Mouse (Mus musculus): Measurements from ENCODE around the gene Rassf2.

The Rassf2 gene

GRCm38 (mm10) chr2:131956336-131957256 lies 73.5 kb downstream of the Rassf2 start:
- no peak for DNase-seq (ENCODE audit: low spot score in 2 of 2)

DNA sequence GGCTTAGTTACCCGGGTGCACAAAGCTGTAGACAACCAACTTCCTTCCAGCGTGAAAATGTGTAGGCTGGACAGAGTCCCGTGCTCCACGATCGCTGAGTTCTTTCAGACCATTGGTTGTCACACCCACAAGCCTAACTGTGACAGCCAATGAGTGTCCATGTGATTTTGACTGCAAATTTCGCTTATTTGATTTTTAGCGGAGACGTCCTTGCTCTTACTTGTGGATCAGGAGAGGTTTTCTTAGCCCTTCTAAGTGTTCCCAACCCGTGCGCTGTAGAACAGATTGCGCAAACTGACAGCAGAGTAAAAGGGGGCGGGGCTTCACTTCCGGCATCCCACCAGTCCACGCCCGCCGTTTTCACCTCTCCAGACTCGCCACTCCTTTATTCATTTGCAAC lies 74.8 kb downstream of the Rassf2 start:
- DNase-seq (ENCODE audit: low spot score in 2 of 2), result no peak

DNA sequence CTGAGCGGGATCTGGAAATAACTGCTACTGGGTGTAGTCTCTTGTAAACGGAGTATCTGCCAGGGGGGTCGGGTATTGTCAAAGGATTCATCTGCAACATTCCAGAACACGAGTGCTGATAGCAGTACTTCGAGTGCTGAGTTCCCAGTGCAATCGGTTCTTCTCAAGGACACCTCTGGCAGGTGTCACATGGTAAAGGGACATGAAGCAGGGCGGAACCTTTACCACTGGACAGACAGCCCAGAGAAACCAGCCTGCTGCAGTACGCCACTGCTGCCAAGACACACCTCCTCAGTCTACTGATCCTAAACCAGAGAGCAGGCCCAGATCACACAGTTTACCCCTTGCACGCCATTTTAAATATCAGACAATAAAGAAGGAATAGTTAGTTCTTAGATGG lies 75.2 kb downstream of the Rassf2 start:
- peak; percentile 64 for DNase-seq (ENCODE audit: low spot score in 2 of 2)

- DNase-seq (ENCODE audit: low spot score in 2 of 2), result no peak
Measured at GRCm38 (mm10) chr2:131953711-131954110, 76.3 kb downstream of the Rassf2 start.

DNA sequence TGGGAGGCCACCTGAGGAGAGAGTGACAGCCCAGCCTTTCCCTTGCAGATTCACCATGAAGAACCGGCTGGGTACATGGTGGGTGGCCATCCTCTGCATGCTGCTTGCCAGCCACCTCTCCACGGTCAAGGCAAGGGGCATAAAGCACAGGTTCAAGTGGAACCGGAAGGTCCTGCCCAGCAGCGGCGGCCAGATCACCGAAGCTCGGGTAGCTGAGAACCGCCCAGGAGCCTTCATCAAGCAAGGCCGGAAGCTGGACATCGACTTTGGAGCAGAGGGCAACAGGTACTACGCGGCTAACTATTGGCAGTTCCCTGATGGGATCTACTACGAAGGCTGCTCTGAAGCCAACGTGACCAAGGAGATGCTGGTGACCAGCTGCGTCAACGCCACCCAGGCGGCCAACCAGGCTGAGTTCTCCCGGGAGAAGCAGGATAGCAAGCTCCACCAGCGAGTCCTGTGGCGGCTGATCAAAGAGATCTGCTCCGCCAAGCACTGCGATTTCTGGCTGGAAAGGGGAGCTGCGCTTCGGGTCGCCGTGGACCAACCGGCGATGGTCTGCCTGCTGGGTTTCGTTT lies 77.0 kb downstream of the Rassf2 start:
- no peak for DNase-seq (ENCODE audit: low spot score in 2 of 2)

GRCm38 (mm10) chr2:131952456-131952855 lies 77.6 kb downstream of the Rassf2 start:
- no peak for DNase-seq (ENCODE audit: low spot score in 2 of 2)

GRCm38 (mm10) chr2:131950598-131951095 lies 79.4 kb downstream of the Rassf2 start, which contains the start of gene Prnd:
Gene Prnd (plus strand): TSS chr2:131950861.
- DNase-seq (ENCODE audit: low spot score in 2 of 2), result peak in 1 of 2 experiments; percentile 39

DNA sequence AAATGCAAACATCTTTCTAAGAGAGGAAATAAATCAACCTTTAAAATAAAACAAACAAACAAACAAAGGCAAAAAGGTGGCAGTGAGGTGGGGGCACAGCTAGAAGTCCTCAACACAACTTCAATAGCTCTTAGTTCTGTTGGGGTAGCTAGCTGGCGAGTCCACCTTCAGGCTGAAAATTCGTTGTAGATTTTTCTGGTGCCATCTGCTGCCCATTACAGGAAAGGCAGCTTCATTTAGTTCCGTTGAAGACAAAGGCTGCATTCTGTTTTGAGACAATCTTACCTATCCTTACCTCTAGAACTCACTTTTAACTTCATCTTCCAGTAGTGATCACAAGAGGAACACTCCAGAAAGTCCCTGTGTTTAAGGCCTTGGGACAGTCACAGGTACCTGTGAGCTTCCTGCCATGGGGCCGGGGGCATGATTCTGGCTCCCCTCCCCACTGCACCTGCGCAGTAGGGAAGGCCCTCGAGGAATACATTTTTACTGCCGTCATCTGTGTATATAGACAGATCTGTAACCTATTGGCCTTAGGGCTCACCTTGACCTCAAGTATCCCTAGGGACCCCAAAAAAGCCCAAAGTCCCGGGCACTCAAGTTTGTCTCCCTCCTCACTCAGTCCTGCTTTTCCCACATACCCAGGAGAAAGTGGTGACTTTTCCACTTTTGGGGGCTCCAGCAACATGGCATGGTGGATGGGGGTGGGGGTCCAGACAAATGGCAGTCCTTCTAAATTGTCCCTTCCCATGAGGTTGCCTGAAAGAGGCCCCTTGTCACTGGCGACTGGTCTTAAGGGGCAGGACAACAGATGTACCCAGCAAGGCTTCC lies 80.1 kb downstream of the Rassf2 start:
- DNase-seq (ENCODE audit: low spot score in 2 of 2), result no peak

GRCm38 (mm10) chr2:131948916-131949639 lies 81.0 kb downstream of the Rassf2 start:
- DNase-seq (ENCODE audit: low spot score in 2 of 2), result no peak

GRCm38 (mm10) chr2:131948156-131948555 lies 81.9 kb downstream of the Rassf2 start:
- no peak for DNase-seq (ENCODE audit: low spot score in 2 of 2)

- DNase-seq (ENCODE audit: low spot score in 2 of 2), result no peak
Measured at GRCm38 (mm10) chr2:131946351-131946750, 83.7 kb downstream of the Rassf2 start.

- peak in 1 of 2 experiments; percentile 0 for DNase-seq (ENCODE audit: low spot score in 2 of 2)
Measured at GRCm38 (mm10) chr2:131945765-131946164, 84.3 kb downstream of the Rassf2 start.

GRCm38 (mm10) chr2:131945225-131945624 lies 84.8 kb downstream of the Rassf2 start:
- DNase-seq (ENCODE audit: low spot score in 2 of 2), result peak; percentile 0

DNA sequence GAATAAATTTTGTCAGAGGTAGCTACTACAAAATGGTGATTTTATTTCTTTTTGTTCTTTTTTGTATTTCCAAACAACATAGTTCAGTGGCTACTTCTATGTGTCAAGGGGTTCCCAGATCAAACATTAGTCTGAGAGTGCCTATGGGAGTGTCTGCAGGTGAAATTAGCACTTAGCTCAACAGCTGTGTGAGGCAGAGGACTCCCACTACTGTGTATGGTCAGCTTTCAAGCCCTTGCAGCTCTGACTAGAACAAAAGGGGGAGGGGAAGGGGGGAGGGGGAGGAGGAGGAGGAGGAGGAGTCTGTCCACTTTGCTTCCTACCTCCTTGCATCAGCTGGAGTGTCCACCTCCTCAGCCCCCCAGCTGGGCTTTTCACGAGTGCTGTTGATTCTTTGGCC lies 85.7 kb downstream of the Rassf2 start:
- peak in 1 of 2 experiments; percentile 0 for DNase-seq (ENCODE audit: low spot score in 2 of 2)

DNA sequence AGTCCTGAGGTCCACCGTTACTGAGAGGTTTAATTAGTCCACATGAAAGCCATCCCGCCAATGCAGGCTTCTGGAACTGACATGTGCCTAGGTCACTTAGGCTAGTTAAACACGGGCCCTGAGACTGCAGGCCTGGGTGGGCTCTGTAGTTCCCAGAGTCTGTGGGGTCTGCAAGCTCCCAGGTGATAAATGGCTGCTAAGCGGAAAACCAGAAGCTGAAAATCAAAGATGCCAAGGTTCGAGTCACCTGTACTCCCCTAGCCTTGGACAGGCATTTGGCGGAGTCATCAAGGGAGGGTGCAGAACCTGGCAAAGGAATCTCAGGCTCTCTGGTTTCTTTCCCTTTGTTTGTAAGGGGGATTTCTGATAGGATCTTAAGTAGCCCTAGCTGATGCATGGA lies 88.6 kb downstream of the Rassf2 start:
- no peak for DNase-seq (ENCODE audit: low spot score in 2 of 2)

DNA sequence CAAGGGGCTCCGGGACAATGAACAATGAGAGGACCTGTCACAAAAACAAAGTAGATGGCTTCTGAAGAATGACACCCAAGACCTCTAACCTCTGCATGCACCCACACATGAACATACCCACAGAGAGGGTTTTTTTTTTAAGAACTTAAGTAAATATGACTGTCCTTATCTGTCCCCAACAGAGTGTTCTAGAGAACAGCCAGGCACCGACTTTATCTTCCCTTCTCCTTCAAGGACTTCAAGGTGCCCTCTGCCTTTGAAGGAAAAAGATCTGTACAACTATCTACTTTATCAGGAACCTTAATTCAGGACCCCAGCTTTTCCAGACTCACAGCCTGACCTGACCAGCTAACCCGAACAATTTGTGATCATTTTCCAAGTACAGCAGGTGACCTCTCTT lies 89.6 kb downstream of the Rassf2 start:
- DNase-seq (ENCODE audit: low spot score in 2 of 2), result no peak
